Mouse (Mus musculus) retina, adult 2 months (tissue): ENCODE data around the gene Umad1.
A peak's percentile ranks its signal among the peaks of the same experiment; 100 is the strongest.
"Not testable (repeated sequence)": the region's sequence is repeated elsewhere in the genome, so short reads cannot be mapped to it uniquely, and the experiment has no call there.

Experiments
- DNase-seq: peaks from one replicate; pipeline ENCODE4 v3.0.0-alpha.2; 2012; ENCODE audit warnings: low read depth, low spot score

Gene Umad1

GRCm38 (mm10) chr6:8312554-8312953 is 53.5 kb downstream of the Umad1 start:
- DNase-seq, result no peak

GRCm38 (mm10) chr6:8316201-8316600 is 57.1 kb downstream of the Umad1 start:
- no peak for DNase-seq

- no peak for DNase-seq
Observed at GRCm38 (mm10) chr6:8319591-8319990, 60.5 kb downstream of the Umad1 start.

GRCm38 (mm10) chr6:8331496-8331895 is 72.4 kb downstream of the Umad1 start:
- DNase-seq, result not testable (repeated sequence)

- DNase-seq, result no peak
Observed at GRCm38 (mm10) chr6:8333380-8333779, 74.3 kb downstream of the Umad1 start.

- DNase-seq, result no peak
Observed at GRCm38 (mm10) chr6:8336487-8337390, 77.7 kb downstream of the Umad1 start.

GRCm38 (mm10) chr6:8339453-8339852 is 80.4 kb downstream of the Umad1 start:
- DNase-seq, result no peak

GRCm38 (mm10) chr6:8343271-8343670 is 84.2 kb downstream of the Umad1 start:
- no peak for DNase-seq

GRCm38 (mm10) chr6:8345219-8345856 is 86.2 kb downstream of the Umad1 start:
- DNase-seq, result no peak

GRCm38 (mm10) chr6:8347154-8347553 is 88.1 kb downstream of the Umad1 start:
- DNase-seq, result no peak

- no peak for DNase-seq
Observed at GRCm38 (mm10) chr6:8348344-8348743, 89.3 kb downstream of the Umad1 start.

GRCm38 (mm10) chr6:8349060-8349670 is 90.1 kb downstream of the Umad1 start:
- no peak for DNase-seq

GRCm38 (mm10) chr6:8351507-8351906 is 92.4 kb downstream of the Umad1 start:
- DNase-seq, result no peak

- DNase-seq, result no peak
Observed at GRCm38 (mm10) chr6:8352533-8353168, 93.6 kb downstream of the Umad1 start.

GRCm38 (mm10) chr6:8353461-8353860 is 94.4 kb downstream of the Umad1 start:
- DNase-seq, result no peak

GRCm38 (mm10) chr6:8354846-8355245 is 95.8 kb downstream of the Umad1 start:
- no peak for DNase-seq

GRCm38 (mm10) chr6:8358232-8358631 is 99.1 kb downstream of the Umad1 start:
- DNase-seq, result no peak

- DNase-seq, result peak; percentile 63
Observed at GRCm38 (mm10) chr6:8358782-8359181, 99.7 kb downstream of the Umad1 start.

GRCm38 (mm10) chr6:8360805-8361204 is 101.7 kb downstream of the Umad1 start:
- DNase-seq, result no peak

GRCm38 (mm10) chr6:8364033-8364756 is 105.1 kb downstream of the Umad1 start:
- DNase-seq, result peak; percentile 64

GRCm38 (mm10) chr6:8364757-8365150 is 105.7 kb downstream of the Umad1 start:
- DNase-seq, result no peak
